Mouse (Mus musculus): ENCODE results near the gene Rps6ka4.

Gene Rps6ka4

DNA sequence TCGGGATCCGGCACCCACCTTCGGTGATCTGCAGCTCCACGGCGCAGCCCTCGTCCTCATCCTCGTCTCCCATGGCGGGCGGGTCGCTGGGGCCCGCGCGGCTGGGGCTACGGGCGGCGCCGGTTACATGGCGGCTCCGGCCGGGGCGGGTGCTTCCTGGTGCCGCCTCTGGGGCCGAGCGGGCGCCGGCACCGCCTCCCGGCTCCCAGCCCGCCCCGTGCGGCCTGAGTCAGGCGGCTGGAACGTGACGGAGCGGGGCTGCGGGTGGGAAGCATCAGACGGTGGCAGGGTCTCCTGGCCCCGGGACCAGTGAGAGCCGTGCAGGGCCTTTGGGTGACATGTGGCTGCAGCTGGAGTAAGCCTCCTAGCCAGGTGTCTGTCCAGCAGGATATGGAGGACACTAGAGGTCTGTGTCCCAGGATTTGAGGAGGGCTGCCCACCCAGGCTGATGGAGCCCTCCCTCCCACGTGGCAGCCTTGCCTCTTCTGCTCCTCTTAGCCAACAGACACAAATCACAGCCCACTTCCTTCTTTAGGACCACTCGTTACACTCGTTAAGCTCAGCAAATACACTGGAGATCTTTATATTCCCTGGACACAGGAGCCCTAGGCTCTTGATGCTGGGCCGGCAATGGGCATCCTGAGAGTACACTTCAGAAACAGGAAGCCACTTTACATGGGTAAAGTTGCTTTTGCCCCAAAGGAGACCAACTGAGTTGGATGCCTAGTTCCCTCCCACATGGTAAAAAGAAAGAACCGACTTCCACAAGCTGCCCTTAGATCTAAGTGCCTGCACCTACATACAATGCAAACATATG is at the start of gene Rps6ka4:
TSS of gene Rps6ka4 (minus strand) at position 162 of the 817 bp plus-strand sequence.
- peak; percentile 84 for DNase-seq (ENCODE audit: extremely low read depth, insufficient read length, low spot score)

GRCm38 (mm10) chr19:6877965-6878364 is 37.5 kb upstream of the Rps6ka4 start:
- no peak for DNase-seq (ENCODE audit: extremely low read depth, insufficient read length, low spot score)

GRCm38 (mm10) chr19:6876799-6877198 is 36.4 kb upstream of the Rps6ka4 start:
- DNase-seq (ENCODE audit: extremely low read depth, insufficient read length, low spot score) = peak; percentile 63

DNA sequence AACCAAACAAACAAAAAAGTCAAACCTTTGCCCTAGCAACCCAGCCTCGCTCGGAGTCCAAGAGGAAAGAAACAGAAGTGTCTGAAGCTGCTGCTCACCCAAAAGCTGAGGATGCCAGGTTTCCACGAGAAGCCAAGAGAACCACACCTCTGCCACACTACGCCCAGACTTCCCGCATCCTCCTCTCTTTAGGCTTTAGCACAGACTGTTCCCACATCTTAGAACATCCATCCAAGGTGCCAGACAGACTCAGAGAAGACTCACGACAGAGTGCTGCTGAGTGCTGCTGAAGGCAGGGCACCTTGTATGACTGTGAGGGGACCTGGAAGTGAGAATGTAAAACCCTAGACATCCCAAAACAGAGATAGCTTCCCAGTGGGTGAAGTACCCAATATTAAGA is 35.4 kb upstream of the Rps6ka4 start:
- DNase-seq (ENCODE audit: extremely low read depth, insufficient read length, low spot score) = no peak

DNA sequence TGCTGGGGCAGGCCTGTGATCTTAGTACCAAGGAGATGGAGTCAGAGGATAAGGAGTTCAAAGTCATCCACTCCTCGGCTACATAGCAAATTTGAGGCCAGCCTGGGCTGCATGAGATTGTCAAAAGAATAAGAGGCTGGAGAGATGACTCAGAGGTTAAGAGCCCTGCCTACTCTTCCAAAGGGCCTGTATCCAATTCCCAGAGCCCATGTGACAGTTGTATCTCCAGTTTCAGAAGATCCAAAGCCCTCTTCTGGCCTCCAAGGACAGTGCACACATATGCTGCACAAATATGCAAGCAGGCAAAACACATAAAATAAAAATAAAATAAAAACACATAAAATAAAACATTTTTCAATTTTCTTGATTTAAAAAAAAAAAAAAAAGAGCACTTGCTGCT is 33.8 kb upstream of the Rps6ka4 start:
- DNase-seq (ENCODE audit: extremely low read depth, insufficient read length, low spot score) = peak; percentile 36

DNA sequence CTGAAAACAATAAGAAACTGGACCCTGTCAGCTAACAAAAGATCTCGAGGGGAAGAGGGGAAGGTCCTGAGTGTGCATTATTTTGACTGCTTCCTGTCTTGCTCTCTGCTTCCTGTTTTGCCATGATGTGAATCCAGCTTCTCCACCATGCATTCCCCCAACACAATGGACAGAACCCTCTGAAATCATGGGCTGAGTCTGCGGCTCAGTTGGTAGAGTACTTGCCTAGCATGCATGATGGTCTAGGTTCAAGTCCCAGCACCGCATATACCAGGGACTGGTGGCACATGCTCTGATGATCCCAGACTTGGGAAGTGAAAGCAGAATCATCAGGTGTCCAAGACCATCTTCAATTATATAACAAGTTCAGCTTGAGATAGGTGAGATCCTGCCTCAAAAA is 32.3 kb upstream of the Rps6ka4 start:
- DNase-seq (ENCODE audit: extremely low read depth, insufficient read length, low spot score) = no peak

DNA sequence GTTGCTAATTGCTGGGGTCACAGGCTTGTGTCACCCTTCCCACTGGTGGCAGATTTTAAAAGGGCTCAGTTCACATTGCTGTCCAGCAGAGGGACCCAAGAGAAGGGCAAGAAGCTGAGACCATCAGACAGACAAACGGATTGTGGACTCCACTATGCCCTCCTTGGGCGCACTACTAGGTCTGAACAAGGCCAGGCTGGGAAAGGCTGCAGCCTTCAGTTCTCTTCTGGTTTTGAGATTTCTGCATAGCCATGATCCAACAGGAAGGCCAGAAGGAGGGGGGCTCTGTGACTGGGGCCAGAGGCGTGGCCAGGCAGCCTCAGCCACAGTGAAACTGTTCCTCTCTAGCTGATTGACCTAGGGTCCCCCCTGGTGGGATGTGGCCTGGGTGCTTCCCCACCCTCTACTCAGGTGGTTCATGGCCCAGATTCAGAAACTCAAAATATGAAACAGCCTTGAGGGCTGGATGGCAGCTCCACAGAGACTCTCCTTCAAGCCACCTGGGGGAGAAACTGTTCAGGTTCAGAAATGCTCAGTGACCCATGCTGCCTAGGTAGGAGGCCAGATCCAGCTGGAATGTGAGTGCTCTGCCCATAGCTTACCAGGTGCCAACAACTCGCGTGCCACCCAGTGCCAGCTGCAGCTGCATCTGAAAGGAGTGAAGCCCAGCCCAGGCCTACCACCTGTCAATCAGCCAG is 31.3 kb upstream of the Rps6ka4 start:
- DNase-seq (ENCODE audit: extremely low read depth, insufficient read length, low spot score) = peak; percentile 40

- peak; percentile 40 for DNase-seq (ENCODE audit: extremely low read depth, insufficient read length, low spot score)
Measured at GRCm38 (mm10) chr19:6869355-6869754, 28.9 kb upstream of the Rps6ka4 start.

DNA sequence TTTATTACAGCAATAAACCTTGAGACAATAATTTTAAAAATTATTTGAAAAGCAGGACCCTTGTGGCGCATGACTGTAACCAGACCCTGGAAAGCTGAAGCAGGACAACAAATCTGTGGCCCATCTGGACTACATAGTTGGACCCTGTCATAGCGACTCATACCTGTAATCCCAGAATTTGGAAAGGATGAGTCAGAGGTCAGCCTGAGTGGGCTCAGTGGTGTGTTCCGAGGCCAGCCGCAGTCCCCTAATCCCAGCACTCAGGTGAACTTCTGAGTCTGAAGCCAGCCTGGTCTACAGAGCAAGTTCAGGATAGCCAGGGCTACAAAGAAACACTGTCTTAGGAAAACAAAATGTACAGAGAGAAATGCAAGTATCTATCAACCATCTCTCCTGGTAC is 21.0 kb upstream of the Rps6ka4 start:
- DNase-seq (ENCODE audit: extremely low read depth, insufficient read length, low spot score) = no peak

- no peak for DNase-seq (ENCODE audit: extremely low read depth, insufficient read length, low spot score)
Measured at GRCm38 (mm10) chr19:6860706-6861105, 20.3 kb upstream of the Rps6ka4 start.

GRCm38 (mm10) chr19:6859971-6860370 is 19.5 kb upstream of the Rps6ka4 start:
- DNase-seq (ENCODE audit: extremely low read depth, insufficient read length, low spot score) = no peak

DNA sequence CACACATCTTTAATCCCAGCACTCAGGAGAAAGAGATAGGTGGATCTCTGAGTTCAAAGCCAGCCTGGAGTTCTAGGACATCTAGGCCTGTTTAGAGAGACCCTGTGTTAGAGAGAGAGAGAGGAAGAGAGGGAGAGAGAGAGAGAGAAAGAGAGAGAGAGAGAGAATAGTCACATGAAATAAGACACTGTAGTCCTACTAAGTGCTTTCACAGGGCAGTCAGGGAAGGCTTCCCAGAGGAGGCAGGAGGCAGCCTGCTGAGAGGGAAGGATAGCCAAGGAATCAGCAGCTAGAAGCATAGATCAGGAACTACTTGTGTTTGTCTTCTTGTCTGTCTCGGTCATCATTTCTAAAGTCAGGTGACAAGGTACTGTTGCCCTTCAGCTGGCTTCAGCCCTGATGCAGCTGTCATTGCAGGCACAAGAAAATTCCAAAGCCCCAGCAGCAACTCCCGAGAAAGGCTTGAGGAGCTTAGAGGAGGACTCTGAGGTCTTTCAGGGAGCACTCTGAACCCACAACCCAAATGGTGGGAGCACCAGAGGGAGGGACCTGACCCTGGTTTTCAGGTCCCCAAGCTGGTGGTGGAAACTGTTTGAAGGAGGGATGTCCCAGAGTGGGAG is 18.7 kb upstream of the Rps6ka4 start:
- DNase-seq (ENCODE audit: extremely low read depth, insufficient read length, low spot score) = no peak

GRCm38 (mm10) chr19:6858031-6858430 is 17.6 kb upstream of the Rps6ka4 start, which contains the start of gene Ccdc88b:
Gene Ccdc88b, minus strand, starts transcription at chr19:6858211.
- DNase-seq (ENCODE audit: extremely low read depth, insufficient read length, low spot score) = no peak

DNA sequence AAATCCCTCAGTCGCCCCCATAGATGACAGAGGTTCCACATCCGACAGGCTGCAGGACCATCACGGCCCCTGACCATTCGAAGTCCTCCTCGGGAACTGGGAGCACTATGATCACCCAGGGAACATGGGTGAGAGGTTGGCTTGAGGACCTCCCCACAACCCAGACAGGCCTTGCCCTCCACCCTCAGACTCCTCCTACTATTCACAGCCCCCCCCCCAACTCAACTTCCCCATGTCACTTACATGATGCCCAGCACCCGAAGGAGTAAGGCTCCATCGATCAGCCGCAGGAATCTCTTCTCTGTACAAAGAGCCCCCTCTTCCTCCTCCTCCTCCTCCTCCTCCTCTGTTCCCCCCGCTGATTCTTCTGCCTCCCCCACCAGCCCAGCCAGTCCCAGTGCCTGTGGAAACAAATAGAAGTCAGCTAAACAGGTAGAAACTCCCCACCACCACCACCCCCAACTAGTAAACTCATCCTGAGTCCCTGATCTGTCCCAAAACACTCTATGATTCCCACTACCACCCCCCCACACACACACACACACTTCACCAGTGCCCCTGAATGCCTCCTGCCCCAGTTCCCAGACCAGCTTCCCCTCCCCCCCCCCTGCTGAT is 17.1 kb upstream of the Rps6ka4 start:
- no peak for DNase-seq (ENCODE audit: extremely low read depth, insufficient read length, low spot score)

GRCm38 (mm10) chr19:6857003-6857360 is 16.5 kb upstream of the Rps6ka4 start:
- no peak for DNase-seq (ENCODE audit: extremely low read depth, insufficient read length, low spot score)

DNA sequence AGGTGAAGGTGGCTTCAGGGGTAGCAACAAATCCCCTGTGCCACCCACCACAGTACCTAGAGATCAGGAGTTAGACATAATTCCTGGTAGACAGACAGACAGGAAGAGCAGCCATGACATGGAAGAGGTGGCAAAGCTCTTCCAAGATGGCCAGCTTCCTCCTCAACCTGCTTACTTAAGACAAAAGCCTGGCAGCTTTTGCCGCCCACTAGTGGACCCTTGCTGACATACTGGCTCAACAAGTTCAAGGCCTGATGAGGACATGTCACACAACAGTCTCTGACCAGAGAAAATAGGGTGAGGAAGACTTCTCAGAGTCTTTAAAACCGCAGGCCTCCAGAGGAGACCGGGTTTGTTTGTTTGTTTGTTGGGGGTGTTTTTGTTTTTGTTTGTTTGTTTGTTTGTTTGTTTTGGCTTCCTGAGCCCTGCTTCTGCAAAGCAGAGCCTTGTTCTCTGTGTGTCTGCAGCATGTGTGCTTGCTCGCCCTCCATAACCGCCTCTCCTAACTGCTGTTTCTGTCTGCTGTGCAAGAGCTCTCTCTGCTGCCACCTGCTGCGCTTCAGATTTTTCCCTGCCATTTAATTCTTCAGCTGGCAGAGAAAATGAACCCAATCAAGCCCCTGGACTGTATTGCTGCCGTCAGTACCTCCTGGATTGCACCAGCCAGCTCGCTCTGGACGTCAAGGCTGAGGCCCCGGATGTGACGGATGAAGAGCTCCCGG is 16.0 kb upstream of the Rps6ka4 start:
- no peak for DNase-seq (ENCODE audit: extremely low read depth, insufficient read length, low spot score)

- DNase-seq (ENCODE audit: extremely low read depth, insufficient read length, low spot score) = no peak
Measured at GRCm38 (mm10) chr19:6855225-6856031, 15.0 kb upstream of the Rps6ka4 start.

DNA sequence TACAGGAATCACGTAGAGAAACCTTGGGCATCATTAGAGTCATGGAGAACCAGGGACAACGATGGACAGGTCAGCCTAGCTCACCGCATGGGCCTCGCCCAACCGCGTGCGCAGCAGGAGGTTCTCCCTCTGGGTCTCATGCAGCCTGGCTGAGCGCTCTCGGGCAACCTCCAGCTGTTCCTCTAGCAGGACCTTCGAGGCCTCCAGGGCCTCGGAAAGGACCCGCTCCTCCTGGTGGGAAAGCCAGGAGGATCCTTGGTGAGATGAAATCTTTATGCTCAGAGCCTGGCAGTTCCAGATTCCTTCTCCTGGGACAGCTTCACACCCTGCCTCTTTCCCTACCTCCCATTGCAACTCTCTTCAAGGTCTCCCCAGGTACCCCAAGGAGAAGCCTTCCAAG is 14.2 kb upstream of the Rps6ka4 start:
- no peak for DNase-seq (ENCODE audit: extremely low read depth, insufficient read length, low spot score)

GRCm38 (mm10) chr19:6853903-6854302 is 13.5 kb upstream of the Rps6ka4 start:
- no peak for DNase-seq (ENCODE audit: extremely low read depth, insufficient read length, low spot score)
